Mouse (Mus musculus): Measurements from ENCODE around the gene Jam3. TPM values are rescaled to one million over a fixed set of nuclear protein-coding genes. Genes with fewer than 3 reads are reported as not detected.

Gene Jam3
- total and polyA plus RNA-seq, 3 experiments = 0.17 to 2.0 (median 0.72) TPM

GRCm38 (mm10) chr9:27111756-27112155, 43.5 kb downstream of the Jam3 start:
- in situ Hi-C loops (cut with MboI; ENCODE audit: low pct_ligation_motif_present, low pct_unique_long_range_greater_than_20kb, low sequenced_read_pairs) = no loop called here

DNA sequence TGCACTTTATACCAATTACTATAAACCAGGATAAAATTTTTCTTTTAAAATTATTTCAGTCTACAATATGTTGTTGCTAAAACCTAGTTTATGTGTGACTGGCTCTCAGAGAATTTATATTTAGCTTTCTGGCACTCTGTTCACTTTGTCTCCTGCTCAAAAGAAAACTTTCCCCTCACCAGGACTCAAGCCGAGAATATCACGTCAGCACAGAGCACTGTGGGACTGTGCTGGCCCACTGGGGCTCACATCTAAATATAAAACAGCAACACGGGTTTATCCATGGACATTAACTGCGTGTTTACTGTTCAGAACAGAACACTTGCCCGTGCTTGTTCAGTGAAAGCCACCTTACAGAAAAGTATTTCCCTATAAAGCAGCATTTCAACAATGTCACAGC, 44.5 kb downstream of the Jam3 start:
- no peak for DNase-seq (ENCODE audit: extremely low read depth)
- TF ChIP-seq EP300 (IDR thresholded peaks at IDR 0.05; ENCODE audit: low read length) (no peak), MEF2A (IDR thresholded peaks at IDR 0.05; ENCODE audit: borderline replicate concordance, low read depth, low read length) (no peak), NRF1 (IDR thresholded peaks at IDR 0.05; ENCODE audit: low read depth, low read length) (no peak), MAZ (IDR thresholded peaks at IDR 0.05; ENCODE audit: low read depth, low read length) (no peak), USF2 (conservative IDR thresholded peaks at IDR 0.05; ENCODE audit: low read depth, low read length) (no peak), RAD21 (IDR thresholded peaks at IDR 0.05; ENCODE audit: low read depth, low read length) (no peak), BHLHE40 (IDR thresholded peaks at IDR 0.05; ENCODE audit: low read depth, low read length) (no peak)

More at GRCm38 (mm10) chr9:27111756-27112155, 43.5 kb downstream of the Jam3 start:
- Histone ChIP-seq H3K4me3 (replicated peaks in 1 of 3; ENCODE audit: low read depth in 2 of 3, low read length in 2 of 3, poor library complexity in 1 of 3) (no peak overlapping the region), H3K4me2 (ENCODE audit: insufficient read depth, low read depth, poor library complexity, severe bottlenecking) (no peak overlapping the region), H3K79me2 (replicated peaks; ENCODE audit: control insufficient read depth, extremely low read depth, insufficient read depth, poor library complexity, severe bottlenecking) (no peaks in the 10 kb centered on the region), H3K4me1 (ENCODE audit: control insufficient read depth in 1 of 2, insufficient read depth in 2 of 2) (peaks cover 3 to 15% of the 10 kb centered on the region in 2 experiments; a peak in 3 of 4 replicates), H3K9me3 (replicated peaks; ENCODE audit: low read length) (peaks cover 9% of the 10 kb centered on the region), H3K27me3 (replicated peaks) (no peaks in the 10 kb centered on the region), H3K9ac (ENCODE audit: insufficient read depth, low read depth) (no peak overlapping the region), H3K36me3 (replicated peaks in 1 of 2; ENCODE audit: control insufficient read depth in 1 of 2, insufficient read depth in 1 of 2, low read length in 1 of 2) (no peaks in the 10 kb centered on the region), H3K27ac (ENCODE audit: insufficient read depth, low read depth) (no peak overlapping the region)
- DNase-seq (ENCODE audit: extremely low read depth) = no peak
- dilution Hi-C loops (cut with MboI; ENCODE audit: extremely low pct_ligation_motif_present, extremely low pct_unique_long_range_greater_than_20kb, low sequenced_read_pairs) = no loop called here
- TF ChIP-seq ETS1 (conservative IDR thresholded peaks at IDR 0.05; ENCODE audit: low read depth, low read length) = no peak
- no peak for TF ChIP-seq ZMIZ1 (IDR thresholded peaks at IDR 0.05; ENCODE audit: low read depth, low read length)
- TF ChIP-seq CHD2 (IDR thresholded peaks at IDR 0.05; ENCODE audit: low read length) = no peak
- TF ChIP-seq E2F4 (IDR thresholded peaks at IDR 0.05; ENCODE audit: insufficient replicate concordance, low read depth, low read length) = no peak
- no peak for TF ChIP-seq ELF1 (IDR thresholded peaks at IDR 0.05; ENCODE audit: low read depth, low read length)
- TF ChIP-seq TCF12 (IDR thresholded peaks at IDR 0.05; ENCODE audit: low read depth, low read length) = no peak
- no peak for TF ChIP-seq MEF2A (IDR thresholded peaks at IDR 0.05; ENCODE audit: borderline replicate concordance, low read depth, low read length)
- no peak for TF ChIP-seq SMC3 (IDR thresholded peaks at IDR 0.05; ENCODE audit: low read depth, low read length)
- TF ChIP-seq RCOR1 (conservative IDR thresholded peaks at IDR 0.05; ENCODE audit: low read depth, low read length) = no peak
- TF ChIP-seq MXI1 (IDR thresholded peaks at IDR 0.05; ENCODE audit: low read depth, low read length) = no peak
- no peak for TF ChIP-seq ZC3H11A (IDR thresholded peaks at IDR 0.05; ENCODE audit: low read depth, low read length)
- TF ChIP-seq NELFE (IDR thresholded peaks at IDR 0.05; ENCODE audit: low read depth, low read length) = no peak
- no peak for TF ChIP-seq MAZ (IDR thresholded peaks at IDR 0.05; ENCODE audit: low read depth, low read length)
- no peak for TF ChIP-seq ZNF384 (IDR thresholded peaks at IDR 0.05; ENCODE audit: low read depth, low read length)

More for the DNA sequence above, 44.5 kb downstream of the Jam3 start:
- H3K4me2 ChIP-seq (ENCODE audit: insufficient read depth, low read depth, poor library complexity, severe bottlenecking) = no peak overlapping the region
- peaks cover 3 to 15% of the 10 kb centered on the region in 2 experiments; a peak in 3 of 4 replicates for H3K4me1 ChIP-seq (ENCODE audit: control insufficient read depth in 1 of 2, insufficient read depth in 2 of 2)
- no peaks in the 10 kb centered on the region for H3K27me3 ChIP-seq (replicated peaks)
- H3K9ac ChIP-seq (ENCODE audit: insufficient read depth, low read depth) = no peak overlapping the region
- H3K79me2 ChIP-seq (replicated peaks; ENCODE audit: control insufficient read depth, extremely low read depth, insufficient read depth, poor library complexity, severe bottlenecking) = no peaks in the 10 kb centered on the region
- dilution Hi-C loops (cut with MboI; ENCODE audit: extremely low pct_ligation_motif_present, extremely low pct_unique_long_range_greater_than_20kb, low sequenced_read_pairs) = no loop called here
- in situ Hi-C loops (cut with MboI; ENCODE audit: low pct_ligation_motif_present, low pct_unique_long_range_greater_than_20kb, low sequenced_read_pairs) = no loop called here
- H3K36me3 ChIP-seq (replicated peaks in 1 of 2; ENCODE audit: control insufficient read depth in 1 of 2, insufficient read depth in 1 of 2, low read length in 1 of 2) = no peaks in the 10 kb centered on the region
- H3K27ac ChIP-seq (ENCODE audit: insufficient read depth, low read depth) = no peak overlapping the region
- peaks cover 12% of the 10 kb centered on the region for H3K9me3 ChIP-seq (replicated peaks; ENCODE audit: low read length)
- no peak overlapping the region for H3K4me3 ChIP-seq (replicated peaks in 1 of 3; ENCODE audit: low read depth in 2 of 3, low read length in 2 of 3, poor library complexity in 1 of 3)

All from CH12.LX (cell line).